Mouse (Mus musculus) heart, adult 2 months (tissue): ENCODE results near the gene Ppp1r18. TPM values are rescaled to one million over a fixed set of nuclear protein-coding genes. Genes with fewer than 3 reads are reported as not detected.
A peak's percentile ranks its signal among the peaks of the same experiment; 100 is the strongest.

Source experiments
- DNase-seq, 2 experiments: peaks; one replicate each; pipeline ENCODE4 v3.0.0; 2021
- H3K27ac ChIP-seq: fragments of 200-600 bp; 2 replicates; pipeline ENCODE4 v1.8.1; 2022
- H3K27me3 ChIP-seq: fragments of 200-500 bp; 2 replicates; pipeline ENCODE4 v1.6.1; 2012; ENCODE audit warnings: mild to moderate bottlenecking, low read length, inconsistent platforms, mixed read lengths; ENCODE audit not compliant: control insufficient read depth, insufficient read depth
- H3K36me3 ChIP-seq: fragments of 200-500 bp; 2 replicates; pipeline ENCODE4 v1.6.1; 2012; ENCODE audit warnings: low read length, inconsistent platforms; ENCODE audit not compliant: control insufficient read depth, insufficient read depth
- H3K4me1 ChIP-seq: fragments of 200-500 bp; 2 replicates; pipeline ENCODE4 v1.6.1; 2011; ENCODE audit warnings: low read length; ENCODE audit not compliant: control insufficient read depth, insufficient read depth
- H3K4me3 ChIP-seq: fragments of 200-600 bp; 2 replicates; pipeline ENCODE4 v1.8.1; 2022
- H3K79me2 ChIP-seq: fragments of 200-500 bp; replicated peaks from 2 replicates; pipeline ENCODE4 v1.6.1; 2012; ENCODE audit warnings: mild to moderate bottlenecking, inconsistent platforms, low read length, moderate library complexity, mixed read lengths; ENCODE audit not compliant: control insufficient read depth, insufficient read depth
- H3K9ac ChIP-seq: fragments of 200-500 bp; 2 replicates; pipeline ENCODE4 v1.6.1; 2012; ENCODE audit warnings: low read depth, mild to moderate bottlenecking, control low read depth, inconsistent platforms, low read length, mixed read lengths
- CTCF ChIP-seq: fragments of 200-600 bp; IDR thresholded peaks from 2 replicates; pipeline ENCODE4 v1.8.1; 2022; ENCODE audit warnings: antibody characterized with exemption, mild to moderate bottlenecking, moderate library complexity
- EP300 ChIP-seq: fragments of 200-500 bp; IDR thresholded peaks from 2 replicates; pipeline ENCODE4 v1.6.1; 2011; ENCODE audit warnings: low read depth, low read length, control low read depth; ENCODE audit not compliant: insufficient read depth
- POLR2A ChIP-seq: fragments of 200-500 bp; IDR thresholded peaks from 2 replicates; pipeline ENCODE4 v1.6.1; 2011; ENCODE audit warnings: mild to moderate bottlenecking, low read depth, low read length, control low read depth; ENCODE audit not compliant: insufficient read depth
- WGBS: fragments of 180-500 bp; shearing (Covaris S2); methylation state at CpG from one replicate; pipeline ENCODE4 v1.1.7; 2018; 5-methylcytosine and 5-hydroxymethylcytosine counted together
- intact Hi-C: fragments of 180-260 bp; cut with DNase I; formaldehyde crosslinking; loops from one replicate; pipeline ENCODE4 v1.15.1; 2025
- long read RNA-seq: library from polyadenylated mRNA; stranded (forward); transcript quantifications from one replicate; pipeline ENCODE4 v2.0.0, GENCODE M21; 2021
- polyA plus RNA-seq: library from polyadenylated mRNA; depleted of rRNA; stranded (reverse); fragments of >200 nt; gene quantifications from 2 replicates; pipeline ENCODE4 v1.2.3, GENCODE M21; 2012; rRNA removed
- total RNA-seq, 2 experiments: library from RNA; stranded (reverse); gene quantifications; 2 replicates each; pipeline ENCODE4 v1.2.3; 2021

Gene Ppp1r18
- 10 to 100 TPM; 12.8 to 18.6 TPM for total RNA-seq
- polyA plus RNA-seq: 18.9 and 21.3 TPM in 2 replicates
- long read RNA-seq, transcript Ppp1r18-205 (3 exons, 3,185 nt): major isoform, 6 of 6 reads
- long read RNA-seq, partial matches to known transcripts: 0 of 6 reads
- long read RNA-seq, other reads (novel, unspliced or antisense): 0 of 6 reads

DNA sequence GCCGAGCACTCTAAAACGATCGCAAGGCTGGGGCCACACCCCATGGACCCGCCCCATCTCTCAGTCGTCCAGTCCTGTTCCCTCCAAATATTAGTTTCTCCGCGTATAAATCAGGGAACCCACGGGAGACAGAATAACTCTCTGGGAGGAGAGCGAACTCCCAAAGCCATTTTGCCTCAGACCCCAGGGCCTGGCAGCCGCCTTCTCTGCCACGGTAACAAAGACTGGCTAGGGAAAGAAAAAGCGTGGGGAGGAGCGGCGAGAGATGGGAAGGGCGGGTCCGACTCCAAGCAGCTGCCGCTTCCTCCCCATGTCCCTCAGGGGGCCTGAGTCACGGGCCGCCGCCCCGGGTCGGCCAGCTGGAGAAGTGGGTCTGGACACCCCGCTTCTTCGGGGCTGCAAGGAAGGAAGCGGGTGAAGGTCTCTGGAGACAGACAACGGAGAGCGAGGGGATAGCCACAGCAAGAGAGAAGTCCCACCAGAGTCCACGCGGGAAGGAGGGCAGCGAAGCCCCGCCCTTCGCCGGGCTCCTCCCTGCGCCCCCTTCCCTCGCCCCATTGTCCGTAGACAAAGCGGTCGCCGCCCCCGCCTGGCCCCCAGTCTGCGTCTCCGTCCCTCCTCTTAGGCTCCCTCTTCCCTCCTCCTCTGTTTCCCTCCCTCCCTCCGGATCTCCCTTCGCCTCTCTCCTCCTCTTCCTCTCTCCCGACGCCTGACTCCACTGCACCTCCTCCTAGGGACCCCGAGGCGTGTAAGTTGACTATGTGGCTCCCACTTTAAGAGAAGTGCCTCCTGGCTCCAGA, at the start of gene Ppp1r18:
TSS of gene Ppp1r18 (plus strand) at position 113 of the 800 bp plus-strand sequence.
- H3K4me3 ChIP-seq: peak within 1 kb of the TSS; percentile 61
- H3K27ac ChIP-seq: peak within 1 kb of the TSS; percentile 98
- no peak for TF ChIP-seq CTCF
- peak; percentile 95 for TF ChIP-seq POLR2A
- TF ChIP-seq EP300: peak; percentile 71
- under 1% methylated on average over 48 of the region's 48 CpGs for WGBS
- intact Hi-C loops: loop anchor here (2.0 kb wide), 1 partner anchor 51 kb away; the partner anchor contains the start of genes Mrps18b and Ppp1r10
- no peaks in the 10 kb centered on the region for H3K27me3 ChIP-seq
- H3K36me3 ChIP-seq: no peaks in the 10 kb centered on the region
- H3K79me2 ChIP-seq: no peaks in the 10 kb centered on the region
- H3K9ac ChIP-seq: peak within 1 kb of the TSS; percentile 98
- H3K4me1 ChIP-seq: peaks cover 7% of the 10 kb centered on the region
- DNase-seq: peak; percentile 87 to 90

DNA sequence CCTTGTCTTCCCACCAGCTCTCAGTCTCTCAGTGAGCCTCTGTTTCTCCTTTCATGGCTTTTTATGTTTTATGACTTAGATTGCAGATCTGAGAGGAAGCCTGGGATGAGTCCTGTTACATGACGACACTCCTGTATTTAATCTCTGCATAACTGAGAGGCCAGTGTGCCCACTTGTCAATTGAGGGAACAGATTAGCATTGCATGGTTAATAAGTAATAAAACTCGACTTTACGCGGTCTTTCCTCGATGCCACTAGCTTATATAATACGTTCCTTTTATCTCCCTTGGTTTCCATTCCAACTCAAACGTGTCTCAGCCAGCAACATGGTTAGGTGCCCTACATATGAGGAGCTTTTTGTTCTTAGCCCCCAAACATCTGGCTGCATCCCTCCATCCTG, 49.6 kb upstream of the Ppp1r18 start:
- peak overlapping the region; percentile 7; the same call in 1 of the 2 replicates for H3K27ac ChIP-seq
- H3K27me3 ChIP-seq: no peaks in the 10 kb centered on the region
- no peak overlapping the region for H3K4me3 ChIP-seq
- 56% methylated on average over 7 of the region's 7 CpGs for WGBS
- intact Hi-C loops: no loop called here
- H3K9ac ChIP-seq: no peak overlapping the region
- TF ChIP-seq CTCF (no peak), EP300 (no peak), POLR2A (no peak)
- H3K36me3 ChIP-seq: peaks cover 9% of the 10 kb centered on the region
- no peaks in the 10 kb centered on the region for H3K79me2 ChIP-seq
- H3K4me1 ChIP-seq: peaks cover 28% of the 10 kb centered on the region
- no peak for DNase-seq

DNA sequence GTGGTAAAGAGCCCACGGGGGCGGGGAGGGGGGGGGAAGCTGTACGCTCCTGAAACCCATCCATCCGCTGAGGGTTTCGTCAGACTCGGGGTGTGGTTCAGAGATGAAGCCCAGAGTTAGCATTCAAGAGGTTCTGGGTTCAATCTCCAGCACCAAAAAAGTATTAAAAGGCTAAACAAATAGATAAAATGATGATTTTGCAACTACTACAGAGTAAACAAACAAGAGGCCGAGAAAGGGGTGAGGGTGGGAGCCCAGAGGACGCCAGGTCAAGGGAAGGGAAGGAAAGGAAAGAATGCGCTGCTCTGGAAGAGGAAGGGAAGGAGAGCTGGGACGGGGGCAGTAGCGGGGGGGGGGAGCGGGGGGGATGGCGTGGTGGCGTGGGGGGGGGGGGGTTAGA, 48.7 kb upstream of the Ppp1r18 start:
- H3K79me2 ChIP-seq: no peaks in the 10 kb centered on the region
- H3K4me3 ChIP-seq: no peak overlapping the region
- H3K36me3 ChIP-seq: peaks cover 9% of the 10 kb centered on the region
- peaks cover 27% of the 10 kb centered on the region for H3K4me1 ChIP-seq
- H3K9ac ChIP-seq: no peak overlapping the region
- TF ChIP-seq POLR2A (no peak), CTCF (no peak), EP300 (no peak)
- intact Hi-C loops: no loop called here
- DNase-seq: no peak
- no peak overlapping the region; the same call in 1 of the 2 replicates for H3K27ac ChIP-seq
- 72% methylated on average over 9 of the region's 14 CpGs for WGBS
- H3K27me3 ChIP-seq: no peaks in the 10 kb centered on the region

DNA sequence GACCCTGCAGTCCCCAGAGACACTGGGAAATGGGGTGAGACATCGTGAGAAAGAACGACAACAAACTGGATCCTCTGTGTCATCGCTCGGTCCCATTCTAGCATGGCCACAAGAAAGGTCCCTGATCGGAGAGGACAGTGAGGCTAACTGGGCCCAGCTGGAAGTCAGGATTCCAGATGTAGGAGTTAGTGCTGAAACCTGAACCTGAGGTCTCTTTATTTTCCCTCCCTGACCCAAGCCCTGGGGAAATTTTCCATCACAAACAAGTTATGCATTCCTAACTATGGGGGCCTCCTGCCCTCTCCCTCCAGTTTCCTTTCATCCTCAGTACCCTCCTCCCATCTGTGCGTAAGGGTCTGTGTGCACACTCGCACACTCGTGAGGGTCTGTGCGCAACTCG, 48.2 kb upstream of the Ppp1r18 start:
- peaks cover 6% of the 10 kb centered on the region for H3K36me3 ChIP-seq

DNA sequence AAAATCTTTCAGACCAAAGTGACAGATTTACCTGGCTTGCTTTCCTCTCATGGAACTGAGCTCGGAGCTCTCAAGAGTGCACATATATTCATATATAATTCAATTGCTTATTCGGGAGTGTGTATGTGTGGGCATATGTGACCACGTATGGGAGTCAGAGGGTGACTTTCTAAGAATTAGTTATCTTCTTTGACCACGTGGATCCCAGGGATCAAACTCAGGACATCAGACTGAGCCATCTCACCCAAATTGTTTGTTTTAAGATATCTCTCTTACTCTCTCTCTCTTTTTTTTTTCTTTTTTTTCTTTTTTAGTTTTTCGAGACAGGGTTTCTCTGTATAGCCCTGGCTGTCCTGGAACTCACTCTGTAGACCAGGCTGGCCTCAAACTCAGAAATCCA, 45.3 kb upstream of the Ppp1r18 start:
- intact Hi-C loops: loop anchor here (2.0 to 10.0 kb wide), 2 partner anchors 81 to 225 kb away; partner anchors contain the start of genes Gm6034 and H2-T22
- H3K4me1 ChIP-seq: peaks cover 4% of the 10 kb centered on the region
- H3K27ac ChIP-seq: no peak overlapping the region
- WGBS: 90% methylated on average over 5 of the region's 5 CpGs
- H3K79me2 ChIP-seq: no peaks in the 10 kb centered on the region
- TF ChIP-seq EP300 (no peak), CTCF (no peak), POLR2A (no peak)
- no peaks in the 10 kb centered on the region for H3K27me3 ChIP-seq
- no peak overlapping the region for H3K4me3 ChIP-seq
- H3K36me3 ChIP-seq: no peaks in the 10 kb centered on the region
- H3K9ac ChIP-seq: no peak overlapping the region
- DNase-seq: no peak

More for the DNA sequence above, 48.2 kb upstream of the Ppp1r18 start:
- 73% methylated on average over 10 of the region's 10 CpGs for WGBS
- Histone ChIP-seq H3K9ac (no peak overlapping the region), H3K79me2 (no peaks in the 10 kb centered on the region), H3K27me3 (no peaks in the 10 kb centered on the region), H3K4me3 (no peak overlapping the region), H3K27ac (no peak overlapping the region), H3K4me1 (peaks cover 25% of the 10 kb centered on the region)
- DNase-seq: no peak
- intact Hi-C loops: no loop called here
- TF ChIP-seq EP300 (no peak), POLR2A (no peak), CTCF (no peak)
